Mouse (Mus musculus): Measurements from ENCODE around the gene Gja5.

Gja5 gene

GRCm38 (mm10) chr3:96904393-96904792, at the start of gene Gja5:
Gene Gja5 (plus strand): TSS chr3:96904693.
- no peak for DNase-seq (ENCODE audit: low spot score)

GRCm38 (mm10) chr3:96855833-96856232, 48.7 kb upstream of the Gja5 start:
- no peak for DNase-seq (ENCODE audit: low spot score)

GRCm38 (mm10) chr3:96860498-96860897, 44.0 kb upstream of the Gja5 start:
- no peak for DNase-seq (ENCODE audit: low spot score)

GRCm38 (mm10) chr3:96867863-96868262, 36.6 kb upstream of the Gja5 start:
- no peak for DNase-seq (ENCODE audit: low spot score)

- no peak for DNase-seq (ENCODE audit: low spot score)
Observed at GRCm38 (mm10) chr3:96868566-96868965, 35.9 kb upstream of the Gja5 start.

- DNase-seq (ENCODE audit: low spot score), result no peak
Observed at GRCm38 (mm10) chr3:96869091-96869490, 35.4 kb upstream of the Gja5 start.

GRCm38 (mm10) chr3:96870270-96870669, 34.2 kb upstream of the Gja5 start:
- no peak for DNase-seq (ENCODE audit: low spot score)

GRCm38 (mm10) chr3:96871070-96871469, 33.4 kb upstream of the Gja5 start:
- no peak for DNase-seq (ENCODE audit: low spot score)

- no peak for DNase-seq (ENCODE audit: low spot score)
Observed at GRCm38 (mm10) chr3:96872501-96872900, 32.0 kb upstream of the Gja5 start.

- DNase-seq (ENCODE audit: low spot score), result peak; percentile 21
Observed at GRCm38 (mm10) chr3:96874808-96875571, 29.5 kb upstream of the Gja5 start.

- no peak for DNase-seq (ENCODE audit: low spot score)
Observed at GRCm38 (mm10) chr3:96879536-96879935, 25.0 kb upstream of the Gja5 start.

GRCm38 (mm10) chr3:96880385-96880784, 24.1 kb upstream of the Gja5 start:
- DNase-seq (ENCODE audit: low spot score), result peak; percentile 1

- peak; percentile 0 for DNase-seq (ENCODE audit: low spot score)
Observed at GRCm38 (mm10) chr3:96881557-96881956, 22.9 kb upstream of the Gja5 start.

- no peak for DNase-seq (ENCODE audit: low spot score)
Observed at GRCm38 (mm10) chr3:96882061-96882849, 22.2 kb upstream of the Gja5 start.

GRCm38 (mm10) chr3:96883690-96884089, 20.8 kb upstream of the Gja5 start:
- DNase-seq (ENCODE audit: low spot score), result no peak

GRCm38 (mm10) chr3:96902336-96902999, 2.0 kb upstream of the Gja5 start:
- no peak for DNase-seq (ENCODE audit: low spot score)

GRCm38 (mm10) chr3:96904851-96905541, 503 bp downstream of the Gja5 start, which contains the start of gene Gpr89:
Gene Gpr89 (minus strand): TSS chr3:96905346.
- DNase-seq (ENCODE audit: low spot score), result peak; percentile 94

GRCm38 (mm10) chr3:96905592-96905991, 1.1 kb downstream of the Gja5 start:
- no peak for DNase-seq (ENCODE audit: low spot score)

GRCm38 (mm10) chr3:96920991-96921390, 16.5 kb downstream of the Gja5 start:
- no peak for DNase-seq (ENCODE audit: low spot score)

- DNase-seq (ENCODE audit: low spot score), result no peak
Observed at GRCm38 (mm10) chr3:96924631-96925030, 20.1 kb downstream of the Gja5 start.

- no peak for DNase-seq (ENCODE audit: low spot score)
Observed at GRCm38 (mm10) chr3:96925920-96926319, 21.4 kb downstream of the Gja5 start, which contains the start of gene Gja8. Gene Gja8 (minus strand): TSS chr3:96926020.

GRCm38 (mm10) chr3:96931261-96931681, 26.8 kb downstream of the Gja5 start:
- no peak for DNase-seq (ENCODE audit: low spot score)
